Mouse (Mus musculus): Measurements from ENCODE around the gene Mrpl43. TPM values are rescaled to one million over a fixed set of nuclear protein-coding genes. Genes with fewer than 3 reads are reported as not detected.

Mrpl43 gene
- polyA plus RNA-seq, 1 experiment from 2014 or later = 71.4 TPM

DNA sequence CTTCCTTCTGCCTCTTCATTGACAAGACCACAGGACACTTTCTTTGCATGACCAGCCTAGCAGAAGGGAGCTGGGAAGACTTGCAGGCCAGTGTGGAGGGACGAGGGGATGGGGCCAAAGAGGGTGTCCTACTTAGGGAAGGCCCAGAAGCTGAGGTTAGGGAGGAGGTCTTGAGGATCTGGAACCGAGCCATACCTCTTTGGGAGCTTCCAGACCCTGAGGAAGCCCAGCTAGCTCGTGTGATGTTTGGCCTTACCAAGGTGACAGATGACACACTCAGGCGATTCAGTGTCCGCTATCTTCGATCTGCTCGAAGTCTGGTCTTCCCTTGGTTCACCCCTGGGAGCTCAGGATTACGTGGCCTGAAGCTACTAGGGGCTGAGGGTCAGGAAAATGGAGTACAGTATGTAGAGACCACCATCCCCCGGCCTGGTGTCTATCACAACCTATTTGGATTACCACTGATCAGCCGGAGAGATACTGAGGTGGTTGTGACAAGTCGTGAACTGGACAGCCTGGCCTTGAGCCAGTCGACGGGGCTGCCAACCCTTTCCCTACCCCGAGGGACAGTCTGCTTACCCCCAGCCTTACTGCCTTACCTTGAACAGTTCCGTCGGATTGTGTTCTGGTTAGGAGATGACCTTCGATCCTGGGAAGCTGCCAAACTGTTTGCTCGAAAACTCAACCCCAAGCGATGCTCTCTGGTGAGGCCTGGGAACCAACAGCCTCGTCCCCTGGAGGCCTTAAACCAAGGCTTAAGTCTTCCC lies 1.4 kb upstream of the Mrpl43 start:
- Histone ChIP-seq H3K4me2 (ENCODE audit: low read depth, low read length, severe bottlenecking) (peak overlapping the region; percentile 86; the same call in 1 of the 2 replicates), H3K36me3 (ENCODE audit: control insufficient read depth, insufficient read depth, low read length) (no peaks in the 10 kb centered on the region; the same call in 1 of the 2 replicates), H3K9me3 (ENCODE audit: control insufficient read depth, low read length) (no peaks in the 10 kb centered on the region), H3K27ac (ENCODE audit: low read depth, low read length) (no peak overlapping the region), H3K9ac (ENCODE audit: low read length) (no peak overlapping the region), H3K27me3 (ENCODE audit: control insufficient read depth, insufficient read depth, low read length) (no peaks in the 10 kb centered on the region), H3K4me3 (ENCODE audit: low read depth, low read length) (no peak overlapping the region), H3K4me1 (replicated peaks; ENCODE audit: control insufficient read depth, insufficient read depth, low read length) (peaks cover 12% of the 10 kb centered on the region)
- no peak for ATAC-seq (replicated peaks; ENCODE audit: low FRiP score)
- WGBS = 91% methylated on average over 20 of the region's 20 CpGs
- DNase-seq (ENCODE audit: low spot score) = no peak

DNA sequence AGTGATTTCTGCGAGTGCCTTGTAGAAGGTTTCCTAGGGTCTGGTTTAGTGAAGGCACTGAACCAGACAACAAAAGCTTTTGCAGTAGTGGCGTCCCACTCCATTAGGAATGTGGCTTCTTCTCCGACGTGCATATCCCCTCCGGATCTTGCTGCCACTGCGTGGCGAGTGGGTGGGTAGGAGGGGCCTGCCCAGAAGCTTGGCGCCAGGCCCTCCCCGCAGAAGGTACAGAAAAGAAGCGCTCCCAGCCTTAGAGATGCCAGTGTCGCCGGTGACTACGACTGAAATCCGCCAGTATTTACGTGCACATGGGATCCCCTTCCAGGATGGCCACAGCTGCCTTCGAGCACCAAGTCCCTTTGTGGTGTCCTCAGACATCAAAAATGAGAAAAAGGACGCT lies 779 bp upstream of the Mrpl43 start:
- WGBS = 51% methylated on average over 17 of the region's 17 CpGs
- Histone ChIP-seq H3K36me3 (ENCODE audit: control insufficient read depth, insufficient read depth, low read length) (no peaks in the 10 kb centered on the region; the same call in 1 of the 2 replicates), H3K9me3 (ENCODE audit: control insufficient read depth, low read length) (no peaks in the 10 kb centered on the region), H3K27me3 (ENCODE audit: control insufficient read depth, insufficient read depth, low read length) (no peaks in the 10 kb centered on the region), H3K4me1 (replicated peaks; ENCODE audit: control insufficient read depth, insufficient read depth, low read length) (peaks cover 9% of the 10 kb centered on the region), H3K9ac (ENCODE audit: low read length) (peak overlapping the region; percentile 78), H3K27ac (ENCODE audit: low read depth, low read length) (no peak overlapping the region), H3K4me2 (ENCODE audit: low read depth, low read length, severe bottlenecking) (peak overlapping the region; percentile 86), H3K4me3 (ENCODE audit: low read depth, low read length) (peak overlapping the region; percentile 93)
- no peak for ATAC-seq (replicated peaks; ENCODE audit: low FRiP score)
- DNase-seq (ENCODE audit: low spot score) = no peak

DNA sequence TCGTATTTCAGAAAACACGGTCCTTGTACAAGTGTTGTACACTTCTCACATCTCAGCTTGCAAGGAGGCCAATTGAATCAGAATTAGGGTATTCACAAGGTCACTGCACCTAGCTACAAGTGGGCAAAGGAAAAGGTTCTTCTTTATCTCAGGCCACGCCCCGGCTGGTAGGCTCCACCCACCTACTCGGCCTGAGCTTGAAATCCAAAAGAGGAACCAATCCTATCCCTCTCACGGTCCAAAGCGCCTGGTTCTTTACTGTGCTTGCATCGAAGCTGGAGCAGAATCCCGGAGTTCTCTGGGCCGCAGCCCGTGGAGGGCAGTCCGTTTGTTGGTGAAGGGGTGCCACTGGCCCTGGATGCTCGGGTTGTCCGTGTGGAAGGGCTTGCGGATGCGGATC lies 798 bp downstream of the Mrpl43 start, which contains the start of gene Twnk:
Gene Twnk (plus strand): TSS at position 220 of the 400 bp plus-strand sequence.
- no peaks in the 10 kb centered on the region; the same call in 1 of the 2 replicates for H3K36me3 ChIP-seq (ENCODE audit: control insufficient read depth, insufficient read depth, low read length)
- H3K27ac ChIP-seq (ENCODE audit: low read depth, low read length) = peak within 1 kb of the TSS; percentile 53; the same call in 1 of the 2 replicates
- peak within 1 kb of the TSS; percentile 93 for H3K4me3 ChIP-seq (ENCODE audit: low read depth, low read length)
- no peaks in the 10 kb centered on the region for H3K27me3 ChIP-seq (ENCODE audit: control insufficient read depth, insufficient read depth, low read length)
- WGBS = 10% methylated on average over 16 of the region's 16 CpGs
- peak within 1 kb of the TSS; percentile 86 for H3K4me2 ChIP-seq (ENCODE audit: low read depth, low read length, severe bottlenecking)
- no peak for ATAC-seq (replicated peaks; ENCODE audit: low FRiP score)
- H3K9me3 ChIP-seq (ENCODE audit: control insufficient read depth, low read length) = no peaks in the 10 kb centered on the region
- H3K9ac ChIP-seq (ENCODE audit: low read length) = peak within 1 kb of the TSS; percentile 78
- H3K4me1 ChIP-seq (replicated peaks; ENCODE audit: control insufficient read depth, insufficient read depth, low read length) = peaks cover 9% of the 10 kb centered on the region
- no peak for DNase-seq (ENCODE audit: low spot score)

DNA sequence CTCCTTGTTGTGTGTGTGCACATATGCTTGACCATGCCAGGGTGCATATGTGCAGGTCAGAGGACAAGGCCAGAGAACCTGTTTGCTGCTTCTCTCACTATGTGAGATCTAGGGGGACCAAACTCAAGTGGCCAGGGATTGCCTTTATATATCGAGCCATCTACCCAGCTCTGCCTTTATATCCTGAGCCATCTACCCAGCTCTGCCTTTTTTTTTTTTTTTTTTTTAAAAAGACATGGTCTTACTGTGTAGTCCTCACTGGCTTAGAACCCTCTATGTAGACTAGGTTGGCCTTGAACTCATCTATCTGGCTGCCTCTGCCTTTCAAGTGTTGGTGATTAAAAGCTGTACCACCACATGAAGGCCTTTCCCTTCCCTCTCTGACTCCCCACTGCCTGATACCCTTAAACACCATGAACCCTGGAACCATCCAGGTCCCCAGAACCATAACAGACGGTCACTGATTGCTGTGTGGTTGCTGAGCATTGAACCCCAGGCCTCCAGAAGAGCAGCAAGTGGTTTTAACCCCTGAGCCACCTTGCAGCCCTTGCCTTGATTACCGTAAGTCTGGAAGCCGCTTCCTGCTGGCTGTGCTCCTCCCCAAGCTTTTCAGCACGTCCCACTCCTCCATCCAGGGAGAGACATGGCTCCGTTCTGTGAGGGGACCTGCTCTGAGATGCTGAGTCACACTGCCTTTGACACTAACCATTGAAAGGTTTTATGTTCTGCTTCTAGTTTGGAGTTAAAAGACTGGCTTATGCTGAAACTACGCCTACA lies 2.3 kb downstream of the Mrpl43 start:
- H3K4me1 ChIP-seq (replicated peaks; ENCODE audit: control insufficient read depth, insufficient read depth, low read length) = peaks cover 9% of the 10 kb centered on the region
- H3K27me3 ChIP-seq (ENCODE audit: control insufficient read depth, insufficient read depth, low read length) = no peaks in the 10 kb centered on the region
- H3K27ac ChIP-seq (ENCODE audit: low read depth, low read length) = no peak overlapping the region
- H3K9me3 ChIP-seq (ENCODE audit: control insufficient read depth, low read length) = no peaks in the 10 kb centered on the region
- no peak overlapping the region for H3K4me3 ChIP-seq (ENCODE audit: low read depth, low read length)
- H3K36me3 ChIP-seq (ENCODE audit: control insufficient read depth, insufficient read depth, low read length) = no peaks in the 10 kb centered on the region; the same call in 1 of the 2 replicates
- DNase-seq (ENCODE audit: low spot score) = no peak
- H3K9ac ChIP-seq (ENCODE audit: low read length) = no peak overlapping the region
- no peak overlapping the region for H3K4me2 ChIP-seq (ENCODE audit: low read depth, low read length, severe bottlenecking)
- 84% methylated on average over 7 of the region's 7 CpGs for WGBS
- ATAC-seq (replicated peaks; ENCODE audit: low FRiP score) = no peak

DNA sequence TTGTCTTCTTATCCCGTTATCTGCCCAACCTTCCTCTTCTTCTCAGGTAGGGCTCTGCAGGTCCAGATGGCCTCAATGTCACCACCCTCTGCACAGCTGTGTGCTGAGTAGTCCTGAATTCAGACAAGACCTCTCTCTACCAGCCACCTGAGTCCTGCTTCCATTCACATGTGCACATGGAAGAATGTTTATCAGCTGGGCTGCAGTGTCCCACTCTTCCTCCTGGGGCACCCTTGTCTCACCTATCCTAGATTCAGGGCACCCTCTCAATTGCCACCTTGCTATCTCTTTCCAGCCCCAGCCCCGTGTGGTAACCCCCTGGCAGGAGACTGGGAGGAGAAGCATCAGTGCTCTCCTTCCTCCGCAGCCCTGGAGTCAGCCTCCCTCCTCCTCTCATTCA lies 3.9 kb downstream of the Mrpl43 start:
- Histone ChIP-seq H3K9me3 (ENCODE audit: control insufficient read depth, low read length) (no peaks in the 10 kb centered on the region), H3K27me3 (ENCODE audit: control insufficient read depth, insufficient read depth, low read length) (no peaks in the 10 kb centered on the region), H3K4me3 (ENCODE audit: low read depth, low read length) (no peak overlapping the region), H3K4me2 (ENCODE audit: low read depth, low read length, severe bottlenecking) (no peak overlapping the region), H3K27ac (ENCODE audit: low read depth, low read length) (no peak overlapping the region), H3K4me1 (replicated peaks; ENCODE audit: control insufficient read depth, insufficient read depth, low read length) (peaks cover 7% of the 10 kb centered on the region), H3K36me3 (ENCODE audit: control insufficient read depth, insufficient read depth, low read length) (no peaks in the 10 kb centered on the region; the same call in 1 of the 2 replicates), H3K9ac (ENCODE audit: low read length) (no peak overlapping the region)
- DNase-seq (ENCODE audit: low spot score) (no peak), ATAC-seq (replicated peaks; ENCODE audit: low FRiP score) (no peak)
- WGBS = 65% methylated on average over 3 of the region's 3 CpGs

DNA sequence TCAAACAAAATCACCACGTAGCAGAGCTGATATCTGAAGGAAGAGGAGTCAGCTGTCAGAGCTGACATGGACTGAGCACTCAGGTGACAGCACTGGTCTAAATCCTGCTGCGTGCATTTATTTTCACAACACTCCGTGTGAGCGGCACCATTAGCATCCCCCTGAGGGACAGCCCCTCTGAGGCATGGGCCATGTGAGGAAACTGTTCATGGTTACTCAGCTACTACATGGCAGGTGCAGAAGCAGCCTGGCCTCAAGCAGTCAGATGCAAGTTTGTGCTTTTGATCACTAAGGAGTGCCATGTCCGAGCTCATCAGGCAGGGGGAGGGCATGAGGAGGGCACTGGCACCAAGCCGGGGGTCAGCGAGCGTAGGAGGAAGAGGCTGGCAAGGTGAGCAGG lies 6.6 kb downstream of the Mrpl43 start:
- H3K36me3 ChIP-seq (ENCODE audit: control insufficient read depth, insufficient read depth, low read length) = no peaks in the 10 kb centered on the region; the same call in 1 of the 2 replicates
- WGBS = 89% methylated on average over 8 of the region's 8 CpGs
- no peak for DNase-seq (ENCODE audit: low spot score)

DNA sequence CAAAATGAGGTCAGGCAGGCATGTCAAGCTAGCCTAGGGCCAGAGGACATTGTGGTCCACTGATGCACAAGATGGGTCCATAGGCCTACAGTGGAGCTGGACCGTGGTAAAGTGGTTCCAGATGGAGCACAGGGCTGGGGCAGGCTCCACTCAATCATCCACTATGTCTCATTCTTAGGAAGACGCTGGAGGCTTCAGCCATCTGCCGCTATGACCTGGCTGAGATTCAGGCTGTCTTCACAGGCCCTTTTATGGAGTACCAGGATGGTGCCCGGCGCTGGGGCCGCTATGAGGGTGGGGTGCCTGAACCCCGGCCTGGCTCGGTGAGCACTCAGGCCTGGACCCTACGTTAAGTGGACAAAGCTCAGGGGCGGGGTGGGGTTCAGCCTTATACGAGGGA lies 8.5 kb downstream of the Mrpl43 start:
- no peaks in the 10 kb centered on the region for H3K27me3 ChIP-seq (ENCODE audit: control insufficient read depth, insufficient read depth, low read length)
- WGBS = 89% methylated on average over 11 of the region's 11 CpGs
- DNase-seq (ENCODE audit: low spot score) = no peak
- H3K9me3 ChIP-seq (ENCODE audit: control insufficient read depth, low read length) = no peaks in the 10 kb centered on the region
- H3K36me3 ChIP-seq (ENCODE audit: control insufficient read depth, insufficient read depth, low read length) = no peaks in the 10 kb centered on the region
- no peak overlapping the region for H3K9ac ChIP-seq (ENCODE audit: low read length)
- ATAC-seq (replicated peaks; ENCODE audit: low FRiP score) = no peak
- H3K4me3 ChIP-seq (ENCODE audit: low read depth, low read length) = no peak overlapping the region
- no peak overlapping the region for H3K4me2 ChIP-seq (ENCODE audit: low read depth, low read length, severe bottlenecking)
- no peaks in the 10 kb centered on the region for H3K4me1 ChIP-seq (replicated peaks; ENCODE audit: control insufficient read depth, insufficient read depth, low read length)
- no peak overlapping the region for H3K27ac ChIP-seq (ENCODE audit: low read depth, low read length)

More for the DNA sequence above, 6.6 kb downstream of the Mrpl43 start:
- H3K4me3 ChIP-seq (ENCODE audit: low read depth, low read length) = no peak overlapping the region
- no peak overlapping the region for H3K27ac ChIP-seq (ENCODE audit: low read depth, low read length)
- H3K9me3 ChIP-seq (ENCODE audit: control insufficient read depth, low read length) = no peaks in the 10 kb centered on the region
- H3K27me3 ChIP-seq (ENCODE audit: control insufficient read depth, insufficient read depth, low read length) = no peaks in the 10 kb centered on the region
- H3K9ac ChIP-seq (ENCODE audit: low read length) = no peak overlapping the region
- H3K4me2 ChIP-seq (ENCODE audit: low read depth, low read length, severe bottlenecking) = no peak overlapping the region
- H3K4me1 ChIP-seq (replicated peaks; ENCODE audit: control insufficient read depth, insufficient read depth, low read length) = no peaks in the 10 kb centered on the region
- no peak for ATAC-seq (replicated peaks; ENCODE audit: low FRiP score)

DNA sequence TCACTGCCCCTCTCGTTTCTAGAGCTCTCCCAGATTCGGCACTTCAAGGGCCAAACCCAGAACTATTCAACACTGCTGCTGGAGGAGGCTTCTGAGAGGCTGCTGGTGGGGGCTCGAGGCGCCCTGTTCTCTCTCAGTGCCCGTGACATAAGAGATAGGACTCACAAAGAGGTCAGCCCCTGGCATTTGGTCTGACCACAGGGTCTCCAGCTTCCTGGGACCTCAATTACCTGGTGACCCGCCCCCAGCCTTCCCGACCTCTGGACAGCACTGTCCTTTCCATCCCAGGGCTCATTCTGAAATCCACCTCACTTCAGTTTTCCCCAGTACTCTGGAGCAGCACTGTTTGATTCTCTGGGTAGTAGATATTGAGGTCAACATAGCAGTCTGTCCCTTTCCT lies 13.5 kb downstream of the Mrpl43 start:
- H3K9ac ChIP-seq (ENCODE audit: low read length) = no peak overlapping the region
- no peak for ATAC-seq (replicated peaks; ENCODE audit: low FRiP score)

More for the DNA sequence above, 13.5 kb downstream of the Mrpl43 start:
- no peak overlapping the region for H3K4me2 ChIP-seq (ENCODE audit: low read depth, low read length, severe bottlenecking)
- H3K36me3 ChIP-seq (ENCODE audit: control insufficient read depth, insufficient read depth, low read length) = no peaks in the 10 kb centered on the region
- 0 out of 2 replicates have a peak, but pooled peaks cover 2% of the 10 kb centered on the region for H3K27me3 ChIP-seq (ENCODE audit: control insufficient read depth, insufficient read depth, low read length)
- no peak overlapping the region for H3K4me3 ChIP-seq (ENCODE audit: low read depth, low read length)
- H3K9me3 ChIP-seq (ENCODE audit: control insufficient read depth, low read length) = no peaks in the 10 kb centered on the region
- 62% methylated on average over 7 of the region's 7 CpGs for WGBS
- H3K27ac ChIP-seq (ENCODE audit: low read depth, low read length) = no peak overlapping the region
- DNase-seq (ENCODE audit: low spot score) = no peak
- H3K4me1 ChIP-seq (replicated peaks; ENCODE audit: control insufficient read depth, insufficient read depth, low read length) = peaks cover 18% of the 10 kb centered on the region
